Mouse (Mus musculus) G1E (cell line): Measurements from ENCODE around the gene Sepsecs.

Experiments used
- CTCF ChIP-seq: IDR thresholded peaks from 2 replicates; pipeline ENCODE4 v1.5.1; 2012; ENCODE audit warnings: low read depth, low read length, inconsistent platforms, mixed read lengths
- GATA1 ChIP-seq: IDR thresholded peaks from 2 replicates; pipeline ENCODE4 v1.6.1; 2012; ENCODE audit warnings: borderline replicate concordance, low read length, inconsistent platforms, mixed read lengths
- TAL1 ChIP-seq: conservative IDR thresholded peaks from 2 replicates; pipeline ENCODE4 v1.6.1; 2012; ENCODE audit warnings: low read depth, low read length, inconsistent platforms, mixed read lengths

- TF ChIP-seq CTCF (no peak), TAL1 (no peak), GATA1 (no peak)
These were observed 11.6 kb upstream of the Sepsecs start for GRCm38 (mm10) chr5:52681111-52681510.
